10 mouse cellular contexts compared by ENCODE assay signal in the genomic region with DNA sequence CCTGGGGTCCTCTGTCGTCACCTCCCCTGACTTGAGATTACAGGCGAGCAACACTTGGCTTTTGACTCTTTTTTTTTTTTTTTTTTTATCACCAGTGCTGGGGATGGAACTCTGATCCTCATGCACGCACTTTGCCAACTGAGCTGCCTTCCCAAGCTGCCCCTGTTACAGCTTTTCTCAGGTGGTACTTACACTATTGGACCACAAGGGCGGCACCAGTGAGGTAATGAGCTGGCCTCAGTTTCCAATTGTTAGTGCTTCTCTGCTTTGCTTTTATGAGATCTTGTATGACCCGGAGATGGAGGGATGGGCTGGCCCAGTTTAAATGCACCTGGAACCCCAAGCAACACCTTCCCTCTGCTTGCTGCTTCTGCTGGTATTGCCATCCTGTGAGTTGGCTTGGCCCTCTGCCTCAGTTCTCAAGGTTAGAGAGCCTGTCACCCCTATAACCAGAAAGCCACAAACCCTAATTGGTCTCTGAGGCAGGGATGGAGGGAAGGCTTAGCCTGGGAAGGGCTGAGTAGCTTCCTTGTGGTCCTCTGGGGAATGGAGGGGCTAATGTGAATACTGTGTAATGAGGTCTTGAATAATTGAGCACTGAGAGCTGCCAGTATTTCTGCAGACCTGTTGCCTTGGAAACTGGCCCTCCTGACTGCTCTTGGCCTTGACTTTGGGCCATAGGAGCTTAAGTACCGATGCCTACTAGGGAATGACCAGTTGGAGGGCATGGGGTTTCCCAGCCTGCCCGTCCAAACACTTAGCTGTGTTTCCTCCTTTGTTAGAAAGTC. TPM values are rescaled to one million over a fixed set of nuclear protein-coding genes. Genes with fewer than 3 reads are reported as not detected.
DNase-seq lines count a peak whose midpoint lies in the region; ATAC-seq and TF ChIP-seq lines count a peak whose summit lies in the region.
"Had no signal": no experiment of that assay in that cellular context is flagged by ENCODE, and none has a peak within 500 bp of the region (broad histone marks: within the 10 kb centered on the region; RNA-seq: fewer than 3 reads in every experiment).

No protein-coding gene starts in this region.

- no peak overlapping the region for H3K4me3 ChIP-seq in heart, embryonic 13.5 days
- no peak overlapping the region for H3K4me3 ChIP-seq in midbrain, embryonic 11.5 days (ENCODE audit: low read depth, low read length)
- H3K4me3 ChIP-seq in midbrain, embryonic 10.5 days = no peak overlapping the region
- no peak overlapping the region for H3K4me3 ChIP-seq in intestine, embryonic 15.5 days (replicated peaks)
- no peak overlapping the region for H3K4me3 ChIP-seq in stomach, postnatal 0 days (ENCODE audit: low read depth, low read length)
- H3K4me3 ChIP-seq: limb, embryonic 15.5 days had no signal

- ATAC-seq in heart, embryonic 13.5 days (ENCODE audit: extremely low read depth, insufficient number of reproducible peaks, low FRiP score, low TSS enrichment) = no peak
- ATAC-seq in midbrain, embryonic 11.5 days (ENCODE audit: low FRiP score) = peak; percentile 13; the same call in 1 of the 2 replicates
- ATAC-seq in intestine, embryonic 15.5 days = no peak
- no peak for ATAC-seq in stomach, postnatal 0 days (ENCODE audit: low FRiP score, low TSS enrichment)
- ATAC-seq in erythroblast, adult 5-6 weeks (replicated peaks; ENCODE audit: low FRiP score, poor library complexity, severe bottlenecking) = no peak

- H3K9me3 ChIP-seq in heart, embryonic 13.5 days = no peaks in the 10 kb centered on the region
- no peaks in the 10 kb centered on the region for H3K9me3 ChIP-seq in midbrain, embryonic 11.5 days (ENCODE audit: control insufficient read depth, low read length)
- H3K9me3 ChIP-seq in midbrain, embryonic 10.5 days (replicated peaks) = no peaks in the 10 kb centered on the region
- H3K9me3 ChIP-seq in intestine, embryonic 15.5 days = no peaks in the 10 kb centered on the region
- H3K9me3 ChIP-seq in stomach, postnatal 0 days (ENCODE audit: control insufficient read depth, low read length) = no peaks in the 10 kb centered on the region
- H3K9me3 ChIP-seq: limb, embryonic 15.5 days had no signal

- 71% methylated on average over 7 of the region's 7 CpGs for WGBS in heart, embryonic 13.5 days
- WGBS in midbrain, embryonic 11.5 days = 78% methylated on average over 7 of the region's 7 CpGs
- 90% methylated on average over 7 of the region's 7 CpGs for WGBS in midbrain, embryonic 10.5 days
- 85% methylated on average over 7 of the region's 7 CpGs for WGBS in intestine, embryonic 15.5 days
- 85% methylated on average over 7 of the region's 7 CpGs for WGBS in stomach, postnatal 0 days

- no peak overlapping the region for H3K9ac ChIP-seq in heart, embryonic 13.5 days
- H3K9ac ChIP-seq in midbrain, embryonic 11.5 days (ENCODE audit: low read length) = no peak overlapping the region
- H3K9ac ChIP-seq in intestine, embryonic 15.5 days = no peak overlapping the region
- no peak overlapping the region for H3K9ac ChIP-seq in stomach, postnatal 0 days (ENCODE audit: low read length)
- H3K9ac ChIP-seq: limb, embryonic 15.5 days had no signal

- peak; percentile 12; the same call in 1 of the 2 replicates for TF ChIP-seq CTCF in stomach, postnatal 0 days (IDR thresholded peaks at IDR 0.05; ENCODE audit: low read depth)

- no peak for DNase-seq in heart, adult 8-10 months (ENCODE audit: low spot score)
- no peak for DNase-seq in midbrain, embryonic 11.5 days (ENCODE audit: low spot score, missing footprints)
- DNase-seq in midbrain, embryonic 10.5 days (ENCODE audit: low spot score) = no peak
- DNase-seq in stomach, postnatal 0 days (ENCODE audit: low spot score) = no peak
- DNase-seq in yolk sac, embryonic 10.5 days (ENCODE audit: low spot score) = no peak
- DNase-seq: thymus, postnatal 36 days had no signal

- no peaks in the 10 kb centered on the region for H3K27me3 ChIP-seq in heart, embryonic 13.5 days (replicated peaks)
- peaks cover 3% of the 10 kb centered on the region for H3K27me3 ChIP-seq in midbrain, embryonic 11.5 days (ENCODE audit: control insufficient read depth, insufficient read depth, low read length)
- peaks cover 59% of the 10 kb centered on the region for H3K27me3 ChIP-seq in midbrain, embryonic 10.5 days (ENCODE audit: low read depth, poor library complexity, severe bottlenecking)
- H3K27me3 ChIP-seq in intestine, embryonic 15.5 days (replicated peaks) = peaks cover 7% of the 10 kb centered on the region
- no peaks in the 10 kb centered on the region for H3K27me3 ChIP-seq in stomach, postnatal 0 days (ENCODE audit: control insufficient read depth, insufficient read depth, low read length)

- TF ChIP-seq EP300 in stomach, postnatal 0 days (optimal IDR thresholded peaks at IDR 0.05) = no peak

- peak overlapping the region; percentile 67 for H3K27ac ChIP-seq in heart, embryonic 13.5 days (replicated peaks)
- H3K27ac ChIP-seq in midbrain, embryonic 11.5 days (ENCODE audit: low read depth, low read length) = no peak overlapping the region
- H3K27ac ChIP-seq in midbrain, embryonic 10.5 days (replicated peaks) = no peak overlapping the region
- 0 out of 2 replicates have a peak overlapping the region, but pooled peaks have one; percentile 2 for H3K27ac ChIP-seq in intestine, embryonic 15.5 days
- H3K27ac ChIP-seq in stomach, postnatal 0 days (replicated peaks) = no peak overlapping the region
- H3K27ac ChIP-seq: limb, embryonic 15.5 days had no signal

- H3K4me2 ChIP-seq in heart, embryonic 13.5 days = 0 out of 2 replicates have a peak overlapping the region, but pooled peaks have one; percentile 5
- no peak overlapping the region for H3K4me2 ChIP-seq in midbrain, embryonic 11.5 days
- H3K4me2 ChIP-seq in intestine, embryonic 15.5 days (replicated peaks) = no peak overlapping the region
- no peak overlapping the region for H3K4me2 ChIP-seq in stomach, postnatal 0 days (replicated peaks; ENCODE audit: low read depth)
- H3K4me2 ChIP-seq: limb, embryonic 15.5 days had no signal

- H3K36me3 ChIP-seq in heart, embryonic 13.5 days = peaks cover 15% of the 10 kb centered on the region
- no peaks in the 10 kb centered on the region for H3K36me3 ChIP-seq in midbrain, embryonic 11.5 days (ENCODE audit: control insufficient read depth, insufficient read depth, low read length)
- H3K36me3 ChIP-seq in midbrain, embryonic 10.5 days = 0 out of 2 replicates have a peak, but pooled peaks cover 2% of the 10 kb centered on the region
- no peaks in the 10 kb centered on the region for H3K36me3 ChIP-seq in intestine, embryonic 15.5 days
- H3K36me3 ChIP-seq in stomach, postnatal 0 days (ENCODE audit: control insufficient read depth, insufficient read depth, low read length) = no peaks in the 10 kb centered on the region
- H3K36me3 ChIP-seq: limb, embryonic 15.5 days had no signal

- H3K4me1 ChIP-seq in heart, embryonic 13.5 days = peaks cover 61% of the 10 kb centered on the region
- H3K4me1 ChIP-seq in midbrain, embryonic 11.5 days (ENCODE audit: control insufficient read depth, insufficient read depth, low read length) = peaks cover 27% of the 10 kb centered on the region
- H3K4me1 ChIP-seq in midbrain, embryonic 10.5 days = peaks cover 81% of the 10 kb centered on the region
- peaks cover 29% of the 10 kb centered on the region for H3K4me1 ChIP-seq in intestine, embryonic 15.5 days (replicated peaks)
- H3K4me1 ChIP-seq in stomach, postnatal 0 days (replicated peaks; ENCODE audit: control insufficient read depth, insufficient read depth) = peaks cover 4% of the 10 kb centered on the region; the same call in 1 of the 2 replicates

RNA-seq across cellular contexts. Expression of gene Parvb, which starts 3.1 kb away (rescaled TPM):
- polyA plus RNA-seq in heart, embryonic 13.5 days (2015; fragmentation: Nextera tagmentation; extraction: Ambion mirVana) = 12.7 and 15.5 TPM in 2 replicates
- total RNA-seq in heart, adult 8-10 months (2022) = 100 to 1,000 TPM in 2 of 4 experiments, 10 to 100 TPM in 2; 78.8 to 113 (median 105) TPM
- 10.2 and 10.8 TPM in 2 replicates for polyA plus RNA-seq in midbrain, embryonic 11.5 days (2014; fragmentation: Nextera tagmentation; extraction: Ambion mirVana)
- 7.4 and 8.4 TPM in 2 replicates for polyA plus RNA-seq in midbrain, embryonic 10.5 days (2016; fragmentation: Nextera tagmentation; extraction: Ambion mirVana)
- polyA plus RNA-seq in intestine, embryonic 15.5 days (2015; fragmentation: Nextera tagmentation; extraction: Ambion mirVana) = 3.2 and 3.9 TPM in 2 replicates
- 1.1 and 1.4 TPM in 2 replicates for polyA plus RNA-seq in stomach, postnatal 0 days (2015; fragmentation: Nextera tagmentation; extraction: Ambion mirVana)
- 21.5 and 23.6 TPM in 2 replicates for total RNA-seq in erythroblast, adult 5-6 weeks (2015; ENCODE audit: low replicate concordance)
- total RNA-seq in erythroblast, adult 5-6 weeks (2017; ENCODE audit: low replicate concordance) = 12.1 and 15.3 TPM in 2 replicates

RNA-seq across cellular contexts. Expression of gene Samm50, which starts 42.9 kb away (rescaled TPM):
- polyA plus RNA-seq in heart, embryonic 13.5 days (2015; fragmentation: Nextera tagmentation; extraction: Ambion mirVana) = 103 and 117 TPM in 2 replicates
- total RNA-seq in heart, adult 8-10 months (2022) = 100 to 1,000 TPM; 257 to 301 (median 279) TPM
- polyA plus RNA-seq in midbrain, embryonic 11.5 days (2014; fragmentation: Nextera tagmentation; extraction: Ambion mirVana) = 75.9 and 77.4 TPM in 2 replicates
- 108 and 110 TPM in 2 replicates for polyA plus RNA-seq in midbrain, embryonic 10.5 days (2016; fragmentation: Nextera tagmentation; extraction: Ambion mirVana)
- 148 and 151 TPM in 2 replicates for polyA plus RNA-seq in intestine, embryonic 15.5 days (2015; fragmentation: Nextera tagmentation; extraction: Ambion mirVana)
- 92.3 and 97.4 TPM in 2 replicates for polyA plus RNA-seq in stomach, postnatal 0 days (2015; fragmentation: Nextera tagmentation; extraction: Ambion mirVana)
- total RNA-seq in erythroblast, adult 5-6 weeks (2015; ENCODE audit: low replicate concordance) = 9.6 and 13.2 TPM in 2 replicates
- total RNA-seq in erythroblast, adult 5-6 weeks (2017; ENCODE audit: low replicate concordance) = 7.0 and 18.7 TPM in 2 replicates

Comparison
In these comparisons a context has a peak if more than half of its experiments do, and no peak if none do; other contexts are left out.
1. H3K27ac ChIP-seq: peak in heart, embryonic 13.5 days (single experiment) and intestine, embryonic 15.5 days (single experiment); none in midbrain, embryonic 11.5 days (single experiment), midbrain, embryonic 10.5 days (single experiment) and stomach, postnatal 0 days (single experiment).